In the genomic region with DNA sequence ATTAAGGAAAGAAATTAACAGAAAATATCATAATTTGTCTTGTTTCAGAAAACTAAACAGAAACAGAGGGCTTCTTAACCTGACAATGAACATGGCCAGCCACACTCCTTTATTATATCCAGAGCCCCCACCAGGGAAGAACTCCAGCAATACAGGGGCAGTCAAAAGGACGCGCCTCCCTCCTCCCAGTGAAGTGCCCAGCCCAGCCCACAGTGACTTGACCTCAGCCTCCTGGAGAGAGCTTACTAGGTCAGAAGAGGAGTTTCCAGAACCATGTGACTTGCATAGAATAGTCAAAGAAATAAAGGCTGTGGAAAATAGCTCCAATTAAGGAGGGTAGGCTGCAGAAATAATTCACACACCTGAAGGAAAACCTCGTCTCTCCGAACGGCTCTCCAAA, we compare ENCODE assay signal across 24 mouse cellular contexts.
DNase-seq lines count a peak whose midpoint lies in the region; ATAC-seq lines count a peak whose summit lies in the region.
"Had no signal": no experiment of that assay in that cellular context is flagged by ENCODE, and none has a peak within 500 bp of the region (broad histone marks: within the 10 kb centered on the region; RNA-seq: fewer than 3 reads in every experiment).

No protein-coding gene starts in this region.

- H3K36me3 ChIP-seq in kidney, embryonic 14.5 days (ENCODE audit: control insufficient read depth, insufficient read depth, low read length), result no peaks in the 10 kb centered on the region
- no peaks in the 10 kb centered on the region for H3K36me3 ChIP-seq in midbrain, embryonic 11.5 days (ENCODE audit: control insufficient read depth, insufficient read depth, low read length)
- H3K36me3 ChIP-seq: kidney, embryonic 15.5 days; limb, embryonic 10.5 days; neural tube, embryonic 13.5 days had no signal

- H3K27ac ChIP-seq in kidney, embryonic 14.5 days (ENCODE audit: low read depth, low read length), result no peak overlapping the region
- no peak overlapping the region for H3K27ac ChIP-seq in midbrain, embryonic 11.5 days (ENCODE audit: low read depth, low read length)
- H3K27ac ChIP-seq: gastrocnemius, adult 2 months; kidney, embryonic 15.5 days; layer of hippocampus, adult 2 months; left cerebral cortex, adult 2 months; limb, embryonic 10.5 days; neural tube, embryonic 13.5 days had no signal

- peak; percentile 55; the same call in 1 of the 2 replicates for ATAC-seq in kidney, embryonic 14.5 days (ENCODE audit: low FRiP score, low TSS enrichment)
- peak; percentile 58; the same call in 1 of the 2 replicates for ATAC-seq in midbrain, embryonic 11.5 days (ENCODE audit: low FRiP score)
- ATAC-seq: liver, postnatal 0 days; Patski had no signal

- no peak overlapping the region for H3K4me3 ChIP-seq in kidney, embryonic 14.5 days (ENCODE audit: low read length)
- H3K4me3 ChIP-seq in midbrain, embryonic 11.5 days (ENCODE audit: low read depth, low read length), result no peak overlapping the region
- H3K4me3 ChIP-seq: gastrocnemius, adult 2 months; kidney, embryonic 15.5 days; layer of hippocampus, adult 2 months; left cerebral cortex, adult 2 months; limb, embryonic 10.5 days; neural tube, embryonic 13.5 days had no signal

- H3K4me2 ChIP-seq in kidney, embryonic 14.5 days (replicated peaks; ENCODE audit: low read depth, low read length), result no peak overlapping the region
- no peak overlapping the region for H3K4me2 ChIP-seq in midbrain, embryonic 11.5 days
- H3K4me2 ChIP-seq: heart, embryonic 11.5 days; kidney, embryonic 15.5 days; neural tube, embryonic 13.5 days had no signal

- DNase-seq in embryo, embryonic 10 days (ENCODE audit: low spot score), result peak; percentile 53
- DNase-seq in embryo, embryonic 9.5 days (ENCODE audit: extremely low spot score), result no peak
- DNase-seq in kidney, adult 18-20 months, result no peak
- DNase-seq in midbrain, embryonic 11.5 days (ENCODE audit: low spot score, missing footprints), result no peak
- peak; percentile 50 for DNase-seq in retina, embryonic 14.5 days (ENCODE audit: low spot score)
- DNase-seq in adrenal gland, adult 2 months, result no peak
- no peak for DNase-seq in right cerebral cortex, postnatal 4 days
- DNase-seq: adrenal gland, postnatal 14 days; cerebellum, adult 11 months; cerebellum, postnatal 10 days; gastrocnemius, adult 2 months; heart, postnatal 10 days; liver, postnatal 0 days; lung, postnatal 10 days; spleen, adult 18-20 months; thymus, postnatal 36 days had no signal

- no peaks in the 10 kb centered on the region for H3K9me3 ChIP-seq in kidney, embryonic 14.5 days (ENCODE audit: control insufficient read depth, low read length)
- H3K9me3 ChIP-seq in midbrain, embryonic 11.5 days (ENCODE audit: control insufficient read depth, low read length), result no peaks in the 10 kb centered on the region
- H3K9me3 ChIP-seq: kidney, embryonic 15.5 days; limb, embryonic 10.5 days; neural tube, embryonic 13.5 days had no signal

- H3K9ac ChIP-seq in kidney, embryonic 14.5 days (ENCODE audit: low read depth, low read length), result no peak overlapping the region
- no peak overlapping the region for H3K9ac ChIP-seq in midbrain, embryonic 11.5 days (ENCODE audit: low read length)
- H3K9ac ChIP-seq: kidney, embryonic 15.5 days; liver, postnatal 0 days; neural tube, embryonic 13.5 days had no signal

- 59% methylated on average over 5 of the region's 5 CpGs for WGBS in kidney, embryonic 14.5 days
- 42% methylated on average over 5 of the region's 5 CpGs for WGBS in midbrain, embryonic 11.5 days

- no peaks in the 10 kb centered on the region for H3K27me3 ChIP-seq in kidney, embryonic 14.5 days (ENCODE audit: control insufficient read depth, insufficient read depth, low read length)
- no peaks in the 10 kb centered on the region for H3K27me3 ChIP-seq in midbrain, embryonic 11.5 days (ENCODE audit: control insufficient read depth, insufficient read depth, low read length)
- H3K27me3 ChIP-seq: kidney, embryonic 15.5 days; neural tube, embryonic 13.5 days; Patski had no signal

- H3K4me1 ChIP-seq in kidney, embryonic 14.5 days (ENCODE audit: control insufficient read depth, insufficient read depth, low read length), result peaks cover 12% of the 10 kb centered on the region
- H3K4me1 ChIP-seq in midbrain, embryonic 11.5 days (ENCODE audit: control insufficient read depth, insufficient read depth, low read length), result peaks cover 35% of the 10 kb centered on the region

Comparison
In these comparisons a context has a peak if more than half of its experiments do, and no peak if none do; other contexts are left out.
1. DNase-seq: peak in embryo, embryonic 10 days (single experiment) and retina, embryonic 14.5 days (single experiment); none in embryo, embryonic 9.5 days (single experiment), kidney, adult 18-20 months (single experiment), midbrain, embryonic 11.5 days (single experiment), adrenal gland, adult 2 months (single experiment) and right cerebral cortex, postnatal 4 days (single experiment).